Mouse (Mus musculus) C2C12 (cell line): Measurements from ENCODE around the gene Dhrs7.

Experiments
- CEBPB ChIP-seq: IDR thresholded peaks from one replicate; pipeline ENCODE4 v1.6.1; 2011; ENCODE audit warnings: low read depth, mild to moderate bottlenecking, control low read depth, moderate library complexity
- CTCF ChIP-seq: IDR thresholded peaks from one replicate; pipeline ENCODE4 v1.5.1; 2011; ENCODE audit not compliant: control insufficient read depth, insufficient read depth, insufficient read length
- MAX ChIP-seq: IDR thresholded peaks from one replicate; pipeline ENCODE4 v1.6.1; 2011; ENCODE audit warnings: mild to moderate bottlenecking, control low read depth
- MYOD1 ChIP-seq: IDR thresholded peaks from one replicate; pipeline ENCODE4 v1.6.1; 2011; ENCODE audit warnings: low read depth; ENCODE audit not compliant: control insufficient read depth, insufficient read length
- MYOG ChIP-seq: IDR thresholded peaks from one replicate; pipeline ENCODE4 v1.6.1; 2011; ENCODE audit not compliant: control insufficient read depth, insufficient read length; ENCODE audit errors: extremely low read depth
- USF1 ChIP-seq: IDR thresholded peaks from one replicate; pipeline ENCODE4 v1.6.1; 2011; ENCODE audit warnings: low read depth, mild to moderate bottlenecking, control low read depth, moderate library complexity

DNA sequence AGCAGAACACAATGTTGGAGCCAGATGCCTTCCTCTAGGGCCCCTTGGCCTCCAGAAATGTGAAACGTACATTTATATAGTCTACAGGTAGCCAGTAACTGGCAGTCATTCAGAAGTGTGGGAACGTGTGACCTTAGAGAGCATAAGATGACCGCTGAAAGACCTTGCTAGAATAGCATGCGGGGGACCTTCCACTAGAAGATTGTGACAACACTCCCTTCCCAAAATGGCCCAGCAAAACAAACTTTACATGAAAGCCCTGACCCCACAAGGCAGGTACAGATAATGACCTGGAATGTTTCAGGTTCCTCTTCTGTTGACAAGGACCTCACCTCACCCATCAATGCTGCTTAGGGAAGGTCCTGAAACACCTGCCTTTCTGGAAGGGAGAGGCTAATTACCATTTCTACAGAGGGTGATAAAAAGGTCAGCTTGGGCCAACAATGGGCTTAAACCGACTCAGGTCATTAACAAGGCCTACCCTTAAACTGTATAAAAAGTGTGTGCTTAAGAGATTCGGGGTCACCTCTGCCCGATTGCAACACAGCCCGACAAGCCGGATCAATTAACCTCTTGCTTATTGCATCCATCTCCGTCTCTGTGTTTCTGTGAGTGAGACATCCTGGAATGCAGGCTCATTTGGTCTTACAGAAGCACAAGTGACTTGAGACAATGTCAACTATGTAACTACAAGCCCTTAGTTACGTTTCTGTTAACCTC, 14.9 kb downstream of the Dhrs7 start, which contains the start of gene Gm4756:
- TF ChIP-seq CTCF = no peak
- no peak for TF ChIP-seq USF1
- no peak for TF ChIP-seq MAX
- no peak for TF ChIP-seq MYOG
- no peak for TF ChIP-seq MYOD1
- TF ChIP-seq CEBPB = no peak
